Mouse (Mus musculus) liver, postnatal 0 days (tissue): ENCODE data around the gene L3mbtl4.

ENCODE experiments used
- CTCF ChIP-seq: sonication (generic); IDR thresholded peaks from 2 replicates; pipeline ENCODE4 v1.5.1; 2016; ENCODE audit warnings: antibody characterized with exemption, low read depth
- EP300 ChIP-seq: IDR thresholded peaks from 2 replicates; pipeline ENCODE4 v1.6.1; 2016; ENCODE audit warnings: antibody characterized with exemption, low read depth, mild to moderate bottlenecking

DNA sequence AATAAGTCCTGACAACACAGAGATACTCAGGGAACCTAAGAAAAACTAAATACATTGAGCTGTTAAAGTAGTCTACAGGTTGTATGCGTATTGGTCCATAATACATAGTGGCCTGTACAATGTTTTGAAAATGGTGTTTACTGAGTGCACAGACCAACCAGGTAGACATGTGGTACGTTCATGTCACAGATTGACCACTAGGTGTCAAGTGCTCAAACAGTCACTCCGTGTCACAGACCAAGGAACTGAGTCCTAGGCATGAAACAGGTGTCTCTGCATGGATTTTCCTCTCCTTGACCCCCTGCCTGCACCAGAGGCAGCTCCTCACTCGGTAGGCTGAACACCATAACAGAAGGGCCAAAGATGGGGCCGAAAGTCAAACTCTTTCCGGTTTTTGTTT lies 366.6 kb downstream of the L3mbtl4 start:
- TF ChIP-seq CTCF (no peak), EP300 (no peak)
